Mouse (Mus musculus) layer of hippocampus, adult 9-11 months (tissue): Measurements from ENCODE around the gene Akap13.
A peak's percentile ranks its signal among the peaks of the same experiment; 100 is the strongest.

Source experiments
- DNase-seq: peaks from one replicate; pipeline ENCODE4 v3.0.0; 2022

The Akap13 gene

GRCm38 (mm10) chr7:75463579-75464162 lies 8.3 kb downstream of the Akap13 start:
- DNase-seq: no peak

GRCm38 (mm10) chr7:75467791-75468190 lies 12.5 kb downstream of the Akap13 start:
- no peak for DNase-seq

GRCm38 (mm10) chr7:75470318-75470925 lies 15.1 kb downstream of the Akap13 start:
- DNase-seq: no peak

GRCm38 (mm10) chr7:75472316-75473195 lies 17.2 kb downstream of the Akap13 start:
- no peak for DNase-seq

- no peak for DNase-seq
Observed at GRCm38 (mm10) chr7:75473294-75473693, 18.0 kb downstream of the Akap13 start.

GRCm38 (mm10) chr7:75474064-75474463 lies 18.7 kb downstream of the Akap13 start:
- DNase-seq: no peak

- no peak for DNase-seq
Observed at GRCm38 (mm10) chr7:75474564-75475150, 19.3 kb downstream of the Akap13 start.

- DNase-seq: no peak
Observed at GRCm38 (mm10) chr7:75478060-75478459, 22.7 kb downstream of the Akap13 start.

- DNase-seq: no peak
Observed at GRCm38 (mm10) chr7:75480721-75481426, 25.5 kb downstream of the Akap13 start.

GRCm38 (mm10) chr7:75486031-75486430 lies 30.7 kb downstream of the Akap13 start:
- DNase-seq: no peak

GRCm38 (mm10) chr7:75495941-75496441 lies 40.7 kb downstream of the Akap13 start:
- DNase-seq: peak; percentile 28

- no peak for DNase-seq
Observed at GRCm38 (mm10) chr7:75498627-75499026, 43.3 kb downstream of the Akap13 start.

GRCm38 (mm10) chr7:75499271-75499670 lies 43.9 kb downstream of the Akap13 start:
- DNase-seq: no peak

GRCm38 (mm10) chr7:75500164-75500563 lies 44.8 kb downstream of the Akap13 start:
- no peak for DNase-seq

- DNase-seq: no peak
Observed at GRCm38 (mm10) chr7:75500793-75501192, 45.5 kb downstream of the Akap13 start.

GRCm38 (mm10) chr7:75504524-75504923 lies 49.2 kb downstream of the Akap13 start:
- no peak for DNase-seq

GRCm38 (mm10) chr7:75506628-75507027 lies 51.3 kb downstream of the Akap13 start:
- DNase-seq: no peak

GRCm38 (mm10) chr7:75509085-75509873 lies 53.9 kb downstream of the Akap13 start:
- no peak for DNase-seq

GRCm38 (mm10) chr7:75515472-75515871 lies 60.1 kb downstream of the Akap13 start:
- DNase-seq: no peak

- no peak for DNase-seq
Observed at GRCm38 (mm10) chr7:75516716-75517619, 61.6 kb downstream of the Akap13 start.

GRCm38 (mm10) chr7:75520531-75520930 lies 65.2 kb downstream of the Akap13 start:
- no peak for DNase-seq
